Mouse (Mus musculus) adrenal gland, postnatal 25 days (tissue): ENCODE data around the gene Spon1. TPM values are rescaled to one million over a fixed set of nuclear protein-coding genes. Genes with fewer than 3 reads are reported as not detected.

Experiments
- DNase-seq: peaks from one replicate; pipeline ENCODE4 v3.0.0; 2021; ENCODE audit warnings: mixed read lengths
- total RNA-seq: library from RNA; stranded (reverse); gene quantifications from 2 replicates; pipeline ENCODE4 v1.2.3, GENCODE M21; 2021

Gene Spon1
- total RNA-seq, 1 experiment from 2014 or later = 8.9 TPM

- DNase-seq = no peak
Observed at GRCm38 (mm10) chr7:113903939-113904338, 138.1 kb downstream of the Spon1 start.

- no peak for DNase-seq
Observed at GRCm38 (mm10) chr7:113904348-113904895, 138.6 kb downstream of the Spon1 start.

GRCm38 (mm10) chr7:113909161-113909825 is 143.5 kb downstream of the Spon1 start:
- DNase-seq = peak; percentile 15

GRCm38 (mm10) chr7:113910856-113911255 is 145.1 kb downstream of the Spon1 start:
- DNase-seq = no peak

- no peak for DNase-seq
Observed at GRCm38 (mm10) chr7:113915936-113916335, 150.1 kb downstream of the Spon1 start.

- no peak for DNase-seq
Observed at GRCm38 (mm10) chr7:113918916-113919315, 153.1 kb downstream of the Spon1 start.

- no peak for DNase-seq
Observed at GRCm38 (mm10) chr7:113919505-113919904, 153.7 kb downstream of the Spon1 start.

- DNase-seq = no peak
Observed at GRCm38 (mm10) chr7:113920056-113920455, 154.3 kb downstream of the Spon1 start.

- no peak for DNase-seq
Observed at GRCm38 (mm10) chr7:113924561-113924960, 158.8 kb downstream of the Spon1 start.

GRCm38 (mm10) chr7:113950888-113951287 is 185.1 kb downstream of the Spon1 start:
- no peak for DNase-seq

GRCm38 (mm10) chr7:113955431-113955830 is 189.6 kb downstream of the Spon1 start:
- no peak for DNase-seq

GRCm38 (mm10) chr7:113960841-113961499 is 195.2 kb downstream of the Spon1 start:
- DNase-seq = no peak

GRCm38 (mm10) chr7:113961500-113961895 is 195.7 kb downstream of the Spon1 start:
- DNase-seq = peak; percentile 16

- DNase-seq = peak; percentile 9
Observed at GRCm38 (mm10) chr7:113962078-113962477, 196.3 kb downstream of the Spon1 start.

- no peak for DNase-seq
Observed at GRCm38 (mm10) chr7:113963766-113964165, 198.0 kb downstream of the Spon1 start.

- no peak for DNase-seq
Observed at GRCm38 (mm10) chr7:113965625-113966024, 199.8 kb downstream of the Spon1 start.

GRCm38 (mm10) chr7:113969182-113969581 is 203.4 kb downstream of the Spon1 start:
- DNase-seq = no peak

GRCm38 (mm10) chr7:113972536-113972935 is 206.7 kb downstream of the Spon1 start:
- DNase-seq = no peak

- no peak for DNase-seq
Observed at GRCm38 (mm10) chr7:113986406-113987134, 220.8 kb downstream of the Spon1 start.

- no peak for DNase-seq
Observed at GRCm38 (mm10) chr7:113988156-113988555, 222.4 kb downstream of the Spon1 start.

- DNase-seq = no peak
Observed at GRCm38 (mm10) chr7:113997675-113998354, 232.0 kb downstream of the Spon1 start.

- no peak for DNase-seq
Observed at GRCm38 (mm10) chr7:114004171-114004570, 238.4 kb downstream of the Spon1 start.
